Mouse (Mus musculus): ENCODE data around the gene Wdr34.

DNA sequence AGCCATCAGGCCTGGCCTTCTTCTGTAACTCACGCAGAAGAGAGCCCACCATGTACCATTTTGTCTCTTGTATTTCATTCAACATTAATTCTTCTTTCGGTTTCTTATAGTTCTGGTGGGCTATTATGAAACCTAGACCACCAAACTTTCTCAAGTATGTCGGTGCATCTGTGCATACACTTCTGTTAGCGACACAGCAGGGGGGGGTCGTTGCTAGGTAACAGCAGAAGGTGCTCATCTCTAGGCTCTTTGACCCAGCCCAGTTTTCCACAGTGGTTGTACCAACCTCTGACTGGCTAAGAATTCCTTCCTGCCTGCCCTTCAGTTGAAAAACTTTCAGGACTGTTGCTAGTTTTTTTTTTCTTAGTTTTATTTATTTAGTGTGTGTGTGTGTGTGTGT lies 9.7 kb upstream of the Wdr34 start:
- TF ChIP-seq CTCF (IDR thresholded peaks at IDR 0.05; ENCODE audit: extremely low read depth, insufficient read depth, low read length): no peak
- no peak for TF ChIP-seq POLR2A (IDR thresholded peaks at IDR 0.05; ENCODE audit: extremely low read depth, insufficient read depth, low read length)

Data from cortical plate, adult 2 months (tissue).